Mouse (Mus musculus): ENCODE data around the gene Astn2.

DNA sequence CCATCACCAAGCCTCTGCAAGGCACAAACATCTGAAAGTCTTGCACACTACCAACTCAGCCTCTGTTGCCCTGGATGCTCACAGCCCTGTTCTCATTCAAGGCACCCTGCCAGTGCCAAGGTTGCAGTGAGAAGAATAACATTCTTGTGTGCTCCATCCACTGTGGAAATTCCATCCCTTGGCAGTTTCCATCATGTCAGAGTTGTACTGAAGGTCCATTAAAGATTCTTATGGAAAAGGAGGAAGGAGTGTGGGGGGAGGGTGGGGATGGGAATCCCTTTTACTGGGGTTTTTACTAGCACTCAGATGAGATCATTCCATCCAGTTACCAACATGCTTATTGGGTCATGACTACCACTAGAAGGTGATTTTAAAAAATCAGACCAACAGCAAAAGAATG is 1037.3 kb downstream of the Astn2 start:
- TF ChIP-seq POLR2A (IDR thresholded peaks at IDR 0.05; ENCODE audit: extremely low read depth, insufficient read depth, low read length) (no peak), CTCF (IDR thresholded peaks at IDR 0.05; ENCODE audit: low read depth, low read length) (no peak)

Measured in liver, adult 2 months (tissue).